Mouse (Mus musculus) cortical plate, adult 2 months (tissue): ENCODE results near the gene Anks1b.

Experiments used
- CTCF ChIP-seq: fragments of 200-500 bp; IDR thresholded peaks from 2 replicates; pipeline ENCODE4 v1.5.1; 2011; ENCODE audit warnings: mild to moderate bottlenecking, control low read depth, low read length; ENCODE audit not compliant: insufficient read depth; ENCODE audit errors: extremely low read depth
- POLR2A ChIP-seq: fragments of 200-500 bp; IDR thresholded peaks from 2 replicates; pipeline ENCODE4 v1.6.1; 2011; ENCODE audit warnings: mild to moderate bottlenecking, low read length, control low read depth; ENCODE audit not compliant: insufficient read depth; ENCODE audit errors: extremely low read depth

GRCm38 (mm10) chr10:89946636-89947349 is 73.5 kb downstream of the Anks1b start:
- no peak for TF ChIP-seq CTCF
- no peak for TF ChIP-seq POLR2A
